Mouse (Mus musculus) adrenal gland, postnatal 14 days (tissue): Measurements from ENCODE around the gene Colq. TPM values are rescaled to one million over a fixed set of nuclear protein-coding genes. Genes with fewer than 3 reads are reported as not detected.

Experiments used
- DNase-seq: peaks from one replicate; pipeline ENCODE4 v3.0.0; 2021; ENCODE audit warnings: mixed read lengths
- total RNA-seq: library from RNA; stranded (reverse); gene quantifications from 2 replicates; pipeline ENCODE4 v1.2.3, GENCODE M21; 2021

The Colq gene
- total RNA-seq, 1 experiment from 2014 or later: 0.15 TPM

DNA sequence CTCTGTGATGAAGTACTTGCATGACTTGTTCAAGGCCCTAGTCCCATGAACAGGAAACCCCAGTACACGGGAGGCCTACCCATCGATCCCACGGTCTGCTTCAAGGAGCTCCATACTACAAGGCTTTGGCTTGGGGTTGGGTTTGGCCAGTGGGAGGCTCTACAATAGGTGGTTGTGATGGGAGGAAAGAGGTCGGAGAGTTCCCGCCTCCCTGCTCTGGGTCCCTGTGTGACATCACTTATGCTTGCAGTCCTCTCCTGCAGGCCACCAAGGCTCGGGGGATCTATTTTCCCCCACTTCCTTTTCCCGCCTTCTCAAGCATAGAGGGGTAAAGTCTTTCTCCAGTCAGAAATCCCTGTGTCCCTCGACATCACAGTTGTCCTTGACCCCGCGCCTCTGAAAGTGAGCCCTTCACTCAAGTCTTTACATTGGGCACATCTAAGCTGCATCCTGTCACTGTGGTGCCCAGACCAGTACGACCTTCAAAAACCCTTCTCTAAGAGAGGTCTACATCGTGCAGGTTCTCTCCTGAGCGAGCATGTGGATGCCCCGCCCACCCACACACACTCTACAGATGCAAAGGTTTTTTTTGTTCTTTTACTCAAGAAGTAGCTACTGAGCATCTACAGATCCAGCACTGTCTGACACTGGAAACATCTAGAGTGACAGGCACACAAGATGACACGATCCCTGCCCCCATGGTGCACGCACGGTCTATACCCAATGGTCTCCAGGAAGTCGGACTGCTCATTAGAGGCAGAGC is 16.1 kb downstream of the Colq start:
- no peak for DNase-seq

DNA sequence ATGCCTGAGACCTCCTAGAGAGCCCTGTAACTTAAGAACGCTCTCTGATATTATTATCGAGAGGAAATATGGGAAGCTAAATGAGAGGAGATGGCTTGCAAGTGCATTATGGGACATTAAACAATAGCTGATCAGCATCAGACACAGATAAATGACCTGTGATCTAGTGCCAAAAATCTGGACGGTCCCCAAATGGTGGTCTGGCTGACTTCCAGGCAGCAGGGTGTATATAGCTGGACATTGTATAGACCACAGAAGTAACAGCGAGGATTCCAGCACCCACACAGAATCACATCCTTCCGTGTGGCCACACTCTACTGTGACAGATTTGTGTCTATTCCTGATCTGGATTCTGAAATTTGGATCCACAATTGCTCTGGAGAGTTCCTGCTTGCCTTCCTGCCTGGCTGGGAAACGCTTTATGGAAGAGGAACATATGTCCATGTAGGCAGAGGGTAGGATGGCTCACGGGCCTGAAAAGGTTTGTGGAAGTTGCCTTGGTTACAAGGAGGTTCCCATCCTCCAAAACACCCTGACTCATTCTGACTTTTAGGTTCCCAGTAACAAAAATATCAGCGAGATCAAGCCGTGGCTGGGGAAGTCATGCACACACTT is 18.5 kb downstream of the Colq start:
- DNase-seq: no peak

DNA sequence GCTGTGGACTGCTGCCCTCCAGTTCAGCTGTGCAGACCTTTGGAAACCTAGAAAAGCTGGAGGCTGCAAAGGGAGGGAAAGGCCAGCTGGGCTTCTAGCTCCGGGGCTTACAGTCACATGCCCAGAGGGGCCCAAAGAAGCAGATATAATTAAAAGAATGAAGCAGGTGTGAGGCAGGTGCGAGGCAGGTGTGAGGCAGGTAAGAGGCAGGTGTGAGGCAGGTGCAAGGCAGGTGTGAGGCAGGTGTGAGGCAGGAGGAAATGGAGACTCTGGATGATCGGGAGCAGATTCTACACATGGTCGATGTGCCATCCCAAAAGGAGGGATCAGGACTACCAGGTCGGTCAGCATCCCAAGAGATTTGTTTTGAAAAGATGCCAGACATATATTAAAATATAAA is 19.7 kb downstream of the Colq start:
- DNase-seq: no peak

DNA sequence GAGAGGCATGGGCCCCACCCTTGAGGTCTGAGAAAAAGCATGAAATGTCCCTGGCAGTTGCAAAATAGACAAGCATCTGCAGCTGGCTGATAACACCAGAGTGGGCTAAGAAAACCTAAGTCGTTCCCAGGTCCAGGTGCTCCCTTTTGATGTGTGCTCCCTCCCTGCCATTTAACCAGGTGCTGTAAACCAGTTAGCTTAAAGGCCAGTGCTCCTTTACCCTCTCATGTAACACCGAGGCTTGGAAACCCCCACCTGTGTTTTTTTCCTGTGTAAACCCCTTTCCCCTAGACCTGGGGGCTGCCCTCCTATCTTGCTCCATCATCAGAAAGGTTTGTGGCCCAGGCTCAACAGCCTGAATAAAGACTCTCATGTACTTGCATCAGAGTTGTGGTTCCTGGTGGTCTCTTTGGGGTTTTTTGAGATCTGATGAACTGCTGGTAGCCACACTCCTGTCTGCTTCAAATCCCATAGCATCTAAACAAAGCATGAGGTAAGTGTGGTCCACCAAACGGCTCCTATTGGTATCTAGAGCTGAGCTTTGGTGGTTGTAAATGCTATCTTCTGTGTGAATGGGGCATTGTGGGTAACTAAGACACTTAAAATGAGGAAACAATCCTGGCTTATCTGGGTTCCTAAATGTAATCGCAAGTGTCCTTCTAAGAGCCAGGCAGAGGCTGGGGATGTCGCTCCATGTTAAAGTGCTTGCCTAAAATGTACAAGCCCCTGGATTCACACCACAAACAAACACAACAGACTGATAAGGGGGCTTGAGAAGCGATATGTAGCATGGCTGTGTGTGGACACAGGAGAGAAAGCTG is 20.8 kb downstream of the Colq start:
- DNase-seq: no peak

DNA sequence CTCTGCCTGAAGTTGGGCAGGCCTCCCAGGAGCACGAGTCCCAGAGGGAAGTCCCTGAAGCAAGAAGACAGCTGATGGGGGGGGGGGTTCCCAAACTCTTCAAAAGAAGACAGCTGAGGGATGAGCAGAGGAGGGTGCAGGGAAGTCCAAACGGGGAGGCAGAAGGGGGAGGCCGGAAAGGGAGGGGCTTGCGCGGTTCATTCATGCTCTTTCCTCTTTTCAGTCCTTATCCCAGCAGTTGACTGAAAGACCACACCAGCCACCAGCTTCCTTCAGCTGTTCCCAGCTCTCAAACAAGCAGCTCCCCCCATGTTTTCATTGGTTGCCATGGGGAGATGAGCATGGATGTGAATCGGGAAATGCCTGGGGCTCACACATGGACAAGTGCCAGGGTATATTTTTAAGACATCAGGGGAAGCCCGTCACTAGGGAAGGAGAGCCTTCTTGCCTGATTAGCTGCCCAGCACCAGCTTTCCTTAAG is 22.0 kb downstream of the Colq start:
- DNase-seq: peak; percentile 43

DNA sequence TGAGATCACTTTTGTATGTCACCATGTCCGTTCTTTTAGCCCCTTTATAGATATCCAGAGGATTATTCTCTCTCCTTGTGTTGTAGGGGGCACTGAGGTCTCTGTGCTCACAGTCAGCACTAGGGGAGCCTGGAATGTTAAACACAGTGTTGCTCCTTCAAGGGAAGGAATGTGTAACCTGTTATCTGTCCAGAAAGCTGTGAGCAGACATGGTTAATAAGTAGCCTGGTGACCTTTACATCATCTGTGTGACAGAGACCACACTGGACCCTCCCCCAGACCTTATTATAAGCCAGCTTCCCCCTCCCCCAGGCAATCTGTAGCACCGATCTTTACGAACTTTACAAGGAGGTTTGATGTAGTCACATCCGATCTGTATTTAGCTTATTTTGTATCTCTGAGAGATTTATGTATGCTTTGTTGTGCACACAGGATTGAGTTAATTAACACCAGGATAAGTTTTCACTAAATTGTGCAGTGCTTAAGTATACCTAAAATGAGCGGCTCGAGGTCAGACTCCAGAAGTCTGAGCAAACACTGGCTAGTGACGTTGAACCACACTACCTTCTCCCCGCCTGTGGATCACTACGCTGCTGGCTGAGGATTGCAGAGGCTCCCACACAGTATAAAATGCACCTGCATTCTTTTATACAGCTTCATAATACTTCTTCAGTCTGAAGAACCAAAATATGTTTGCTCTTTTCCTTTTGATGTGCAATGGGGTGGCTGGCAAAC is 25.5 kb downstream of the Colq start:
- no peak for DNase-seq

DNA sequence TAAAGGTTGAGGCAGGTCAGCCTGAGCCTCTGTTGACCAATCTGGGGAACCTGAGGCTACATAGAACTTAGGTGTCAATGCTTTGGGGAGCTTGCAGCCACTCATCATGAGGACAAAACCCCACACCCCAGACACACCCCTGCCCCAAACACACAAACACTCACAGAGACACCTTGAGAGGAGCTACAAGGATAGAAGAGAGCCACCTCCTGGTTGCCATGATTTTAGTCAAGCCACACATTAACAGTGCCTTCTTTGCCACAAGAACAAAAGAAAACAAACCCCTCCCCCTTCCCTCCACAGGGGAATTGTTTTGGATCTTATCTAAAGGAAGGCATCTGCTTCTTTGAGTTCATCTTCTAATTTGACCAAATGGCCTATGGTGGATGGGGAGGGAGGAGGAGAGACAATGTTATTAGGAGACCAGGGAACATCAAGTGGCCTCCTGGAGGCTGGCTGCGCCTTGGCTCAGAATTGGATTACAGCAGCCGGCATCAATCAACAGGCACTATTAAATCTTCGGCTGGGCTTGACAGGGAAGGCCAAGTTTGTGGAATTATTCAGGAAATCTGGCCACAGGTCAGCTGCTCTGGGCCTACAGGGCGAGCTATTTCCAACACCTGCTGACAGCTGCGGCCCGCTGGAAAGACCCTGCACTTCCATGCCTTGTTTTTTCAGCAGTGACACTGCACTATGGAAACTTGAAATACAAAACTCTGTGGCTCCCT is 26.5 kb downstream of the Colq start:
- DNase-seq: peak; percentile 82

DNA sequence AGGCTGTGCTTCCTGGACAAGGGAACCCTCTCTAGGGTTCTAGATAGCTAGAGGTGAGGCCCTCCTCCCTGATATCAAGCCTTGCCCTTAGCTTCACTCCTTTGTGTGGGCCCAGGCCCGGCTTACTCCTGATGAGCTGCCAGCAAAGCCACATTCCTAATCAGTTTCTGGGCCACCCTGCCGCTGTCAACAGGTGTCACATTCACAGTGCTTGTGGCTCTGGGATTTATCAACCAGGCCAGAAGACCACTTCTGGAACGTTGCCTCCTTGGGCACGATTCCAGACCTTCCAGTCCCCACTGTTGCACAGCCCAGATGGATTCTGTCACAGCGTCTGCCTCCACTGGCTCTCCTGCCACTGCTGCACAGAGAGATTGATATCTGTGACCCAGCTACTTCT is 30.3 kb downstream of the Colq start:
- DNase-seq: peak; percentile 25

DNA sequence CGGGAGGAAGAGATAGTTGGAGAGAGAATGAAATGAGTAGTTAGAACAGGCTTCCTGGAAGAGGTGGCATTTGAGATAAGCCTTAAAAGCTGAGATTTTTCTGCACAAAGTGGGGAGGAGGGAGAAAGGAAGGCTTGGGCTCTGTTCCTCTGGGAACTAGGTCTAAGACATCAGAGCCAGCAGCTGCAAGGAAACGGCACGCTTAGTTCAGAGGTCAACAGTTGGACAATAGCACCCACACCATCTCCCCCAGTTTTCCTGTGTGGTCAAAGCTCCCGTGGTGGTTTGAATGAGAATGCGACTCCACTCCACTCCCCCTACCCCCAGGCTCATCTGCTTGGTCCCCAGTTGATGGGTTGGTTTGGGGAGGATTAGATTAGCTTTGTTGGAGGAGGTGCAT is 31.9 kb downstream of the Colq start:
- no peak for DNase-seq

DNA sequence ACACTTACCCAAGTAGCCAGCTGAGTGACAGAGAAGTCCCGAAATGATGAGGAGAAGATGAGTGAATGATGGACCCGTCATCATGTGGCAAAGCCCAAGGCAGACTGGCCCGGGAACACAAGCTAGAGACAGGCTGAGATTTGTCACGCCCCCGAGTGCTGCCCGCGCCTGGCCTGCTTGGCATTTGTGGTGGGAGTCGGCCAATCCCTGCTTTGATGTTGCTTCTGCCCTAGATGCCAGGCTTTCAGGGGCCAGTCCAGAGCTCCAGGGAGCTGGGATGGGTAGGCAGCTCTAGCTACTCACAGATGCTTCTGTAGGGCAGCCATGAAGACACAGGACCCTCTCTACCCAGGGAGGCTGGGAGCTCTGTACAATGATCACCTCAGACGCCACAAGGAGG is 33.4 kb downstream of the Colq start:
- peak; percentile 30 for DNase-seq

DNA sequence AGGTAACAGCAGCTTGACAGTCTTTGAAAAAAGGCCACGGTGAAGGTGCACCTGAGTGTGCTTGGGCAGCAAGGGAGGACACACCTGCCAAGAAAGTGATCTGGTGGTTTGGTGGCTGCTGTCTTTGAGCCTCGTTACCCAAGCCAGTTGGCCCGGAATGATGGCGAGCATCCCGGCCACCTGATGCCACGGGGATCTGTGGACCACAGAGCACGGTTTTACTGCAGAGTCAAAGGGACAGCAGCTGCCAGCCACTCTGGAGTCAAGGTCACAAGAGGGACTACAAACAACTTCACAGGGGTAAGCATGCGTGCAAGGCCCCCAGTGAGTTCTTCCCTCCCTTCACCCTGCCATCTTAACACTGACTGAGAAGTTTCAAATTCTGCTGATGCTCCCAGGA is 33.9 kb downstream of the Colq start:
- no peak for DNase-seq

DNA sequence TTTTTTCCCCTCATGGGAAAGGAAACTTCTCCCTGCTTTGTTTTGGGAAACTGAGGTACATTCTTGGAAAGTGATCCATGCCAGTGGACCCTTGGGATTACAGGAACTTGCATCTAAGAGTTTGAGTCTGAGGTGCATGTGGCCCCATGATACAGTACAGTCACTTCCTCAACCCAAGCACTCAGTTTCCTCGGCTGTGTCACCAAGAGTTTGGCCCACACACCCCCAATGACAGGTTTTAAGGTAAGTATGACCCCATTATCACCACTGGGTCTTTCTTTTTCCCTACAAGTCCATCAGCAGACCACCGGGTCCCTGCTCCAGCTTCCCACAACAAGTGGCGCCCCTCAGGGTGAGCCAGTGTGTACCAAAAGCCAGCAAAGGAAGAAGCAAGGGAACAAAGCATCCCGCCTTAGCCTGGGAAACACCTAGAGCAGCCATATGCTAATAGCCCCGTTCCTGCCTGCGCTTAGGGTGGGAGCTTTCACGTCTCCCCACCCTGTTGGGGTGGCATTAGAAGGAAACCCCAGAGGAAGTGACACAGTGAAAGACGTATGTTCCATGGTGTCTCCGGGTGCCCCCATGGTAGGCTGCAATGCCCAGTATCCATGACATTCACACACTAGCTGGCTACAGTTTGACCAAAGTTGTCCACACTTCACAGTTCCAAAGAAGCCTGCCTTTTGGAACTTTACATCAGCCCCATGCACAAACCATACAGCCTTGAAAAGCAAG is 34.5 kb downstream of the Colq start:
- DNase-seq: no peak

DNA sequence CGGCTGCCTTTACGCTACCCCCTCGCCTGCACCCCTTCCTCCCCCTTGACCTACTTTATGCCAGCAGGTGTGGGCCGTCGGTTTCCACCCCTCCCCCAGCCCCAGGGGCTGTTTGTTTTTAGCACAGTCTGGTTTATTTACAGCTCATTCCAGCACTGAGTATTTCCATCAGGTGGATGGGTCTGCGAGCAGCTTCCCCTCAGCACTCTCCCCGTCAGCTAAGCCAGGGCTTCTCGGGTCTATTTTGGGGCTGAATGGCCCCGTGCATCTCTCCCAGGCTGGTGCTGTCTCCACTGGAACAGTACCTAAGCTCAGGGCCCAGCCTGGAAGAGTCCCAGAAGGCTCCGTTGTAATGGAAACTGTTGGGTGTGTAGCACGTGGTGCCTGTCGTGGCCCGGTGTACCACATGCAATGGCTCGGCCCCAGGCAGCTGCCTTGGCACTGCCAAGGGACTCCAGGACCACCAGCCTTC is 35.1 kb downstream of the Colq start:
- DNase-seq: no peak

DNA sequence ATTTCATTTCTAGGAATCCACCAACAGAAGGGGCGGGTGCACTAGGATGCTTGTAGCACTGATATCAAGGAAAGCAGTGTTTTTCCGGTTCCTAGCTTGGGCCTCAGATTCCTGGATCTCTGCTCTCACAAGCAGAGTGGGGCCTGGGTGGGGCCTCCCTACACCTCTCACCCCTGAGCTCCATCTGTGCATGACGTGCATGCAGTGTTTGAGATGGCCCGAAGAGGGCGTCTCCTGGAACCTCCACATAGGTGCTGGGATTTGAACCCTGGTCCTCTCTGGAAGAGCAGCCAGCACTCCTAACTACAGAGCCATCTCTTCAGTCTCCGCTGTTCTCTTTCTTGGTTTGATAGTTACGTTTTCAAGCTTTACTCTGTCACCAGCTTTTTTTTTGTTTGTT is 36.1 kb downstream of the Colq start:
- no peak for DNase-seq

DNA sequence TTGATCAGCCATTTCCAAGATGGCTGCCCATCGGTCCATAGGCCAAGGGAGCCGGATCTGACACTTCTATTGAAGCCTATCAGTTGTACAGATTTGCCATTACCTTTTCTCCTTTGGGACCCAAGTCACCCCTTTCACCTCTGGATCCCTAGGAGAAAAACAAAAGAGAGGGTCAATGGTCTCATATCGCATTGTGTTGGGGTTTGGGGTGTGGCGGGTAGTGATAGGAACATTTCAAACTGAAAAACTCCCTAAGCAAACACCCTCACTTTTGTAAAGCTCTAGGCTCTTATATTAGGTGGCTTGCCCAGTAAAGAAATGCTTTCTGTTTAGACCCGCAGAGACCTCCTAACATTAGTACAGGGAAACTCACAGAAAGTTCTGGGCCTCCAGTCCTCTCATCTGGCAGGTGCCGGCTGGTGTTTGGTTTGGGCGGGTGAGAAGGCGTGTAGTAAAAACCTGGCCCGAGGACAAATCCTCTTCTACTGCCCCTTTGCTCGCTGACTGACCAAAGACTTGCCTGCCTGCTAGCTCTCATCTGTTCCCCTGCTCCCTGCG is 47.2 kb downstream of the Colq start:
- no peak for DNase-seq

DNA sequence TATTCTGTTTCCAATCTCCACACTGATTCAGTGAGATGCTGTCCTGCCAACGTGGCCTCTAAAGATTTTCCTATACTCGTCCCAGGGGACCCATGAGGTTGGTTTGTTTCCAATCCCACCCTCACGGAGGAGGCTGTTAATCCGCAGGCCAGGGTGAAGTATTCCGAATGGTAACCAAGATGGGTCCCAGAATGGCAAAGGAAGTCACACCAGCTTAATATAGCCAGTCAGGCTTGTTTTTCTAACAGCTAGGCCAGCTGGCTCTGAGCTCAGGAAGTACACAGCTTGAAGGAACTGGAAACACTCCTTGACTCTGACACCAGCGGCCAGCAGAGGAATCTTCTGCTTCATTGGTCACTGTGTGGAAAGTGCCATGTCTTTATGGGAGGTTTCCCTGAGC is 53.8 kb downstream of the Colq start:
- no peak for DNase-seq

DNA sequence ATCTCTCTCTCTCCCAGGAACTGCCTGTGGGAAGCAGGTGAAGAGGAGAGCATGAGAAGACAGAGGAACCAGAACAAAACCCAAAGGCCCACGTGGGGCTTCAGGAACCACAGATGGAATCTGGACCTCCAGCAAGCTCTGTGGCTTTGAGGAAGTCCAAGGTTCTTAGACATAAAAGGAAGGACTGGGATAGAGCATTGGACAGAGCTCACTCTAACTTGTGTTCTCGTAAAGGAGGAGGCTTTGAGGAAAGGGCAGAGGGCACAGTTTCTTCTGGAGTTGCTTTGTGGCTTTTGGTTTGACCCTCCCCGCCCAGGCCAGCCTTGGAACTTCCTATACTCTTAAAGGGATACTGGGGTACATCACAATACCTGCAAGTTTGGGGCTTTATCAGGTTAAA is 58.5 kb downstream of the Colq start:
- DNase-seq: no peak

DNA sequence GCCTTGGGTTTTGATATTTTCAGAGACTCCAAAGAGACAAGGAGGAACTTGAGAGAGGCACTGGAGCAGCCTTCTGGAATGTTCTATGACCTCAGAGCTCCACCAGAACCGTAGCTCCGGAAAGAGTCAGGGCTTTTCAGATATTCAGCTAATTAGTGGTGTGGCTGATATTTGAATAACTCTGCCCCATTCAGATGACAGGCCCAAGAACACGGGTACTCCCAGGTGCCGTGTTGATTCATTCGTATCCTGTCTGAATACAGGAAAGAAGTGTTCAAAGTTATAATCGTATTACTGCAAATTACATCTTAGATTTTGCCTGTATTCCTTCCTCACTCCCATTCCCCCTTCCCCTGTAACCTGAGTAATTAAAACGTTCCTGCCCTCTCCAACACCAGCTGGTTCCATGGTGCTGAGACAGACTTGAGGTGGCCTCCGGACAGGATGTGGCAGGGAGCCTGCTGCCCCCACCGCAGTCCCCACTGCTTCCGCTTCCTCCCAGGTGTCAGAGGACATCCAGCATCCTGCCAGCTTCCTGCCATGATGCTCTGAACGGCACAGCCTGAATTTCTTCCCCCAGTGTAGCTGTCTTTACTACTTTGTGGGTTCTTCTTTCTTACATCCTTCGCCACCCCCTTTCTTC is 59.5 kb downstream of the Colq start:
- peak; percentile 67 for DNase-seq

DNA sequence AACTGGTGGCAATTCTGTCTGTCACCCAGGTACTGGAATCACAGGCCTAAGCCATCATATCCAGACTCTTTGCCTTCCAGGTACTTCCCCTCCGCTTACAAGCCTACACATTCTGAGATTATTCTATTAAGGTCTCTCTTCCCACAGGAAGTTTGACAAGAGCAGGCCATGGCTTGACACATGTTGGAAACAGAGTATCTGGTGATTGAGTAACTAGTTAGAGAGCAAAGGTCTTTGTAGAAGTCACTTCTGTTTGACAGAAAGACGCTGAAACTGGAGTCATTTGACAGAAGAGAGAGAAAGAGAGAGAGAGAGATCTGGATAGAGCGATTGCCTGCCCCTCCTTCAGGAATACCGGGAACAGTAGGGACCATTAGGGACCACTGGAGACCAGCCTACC is 60.3 kb downstream of the Colq start:
- no peak for DNase-seq
